Mouse (Mus musculus): ENCODE data around the gene Zfp639. TPM values are rescaled to one million over a fixed set of nuclear protein-coding genes. Genes with fewer than 3 reads are reported as not detected.

Zfp639 gene
- total RNA-seq (2014; rRNA removed) (23.6 and 24.2 TPM in 2 replicates), polyA plus RNA-seq (2012; rRNA removed) (7.6 and 10.8 TPM in 2 replicates)

DNA sequence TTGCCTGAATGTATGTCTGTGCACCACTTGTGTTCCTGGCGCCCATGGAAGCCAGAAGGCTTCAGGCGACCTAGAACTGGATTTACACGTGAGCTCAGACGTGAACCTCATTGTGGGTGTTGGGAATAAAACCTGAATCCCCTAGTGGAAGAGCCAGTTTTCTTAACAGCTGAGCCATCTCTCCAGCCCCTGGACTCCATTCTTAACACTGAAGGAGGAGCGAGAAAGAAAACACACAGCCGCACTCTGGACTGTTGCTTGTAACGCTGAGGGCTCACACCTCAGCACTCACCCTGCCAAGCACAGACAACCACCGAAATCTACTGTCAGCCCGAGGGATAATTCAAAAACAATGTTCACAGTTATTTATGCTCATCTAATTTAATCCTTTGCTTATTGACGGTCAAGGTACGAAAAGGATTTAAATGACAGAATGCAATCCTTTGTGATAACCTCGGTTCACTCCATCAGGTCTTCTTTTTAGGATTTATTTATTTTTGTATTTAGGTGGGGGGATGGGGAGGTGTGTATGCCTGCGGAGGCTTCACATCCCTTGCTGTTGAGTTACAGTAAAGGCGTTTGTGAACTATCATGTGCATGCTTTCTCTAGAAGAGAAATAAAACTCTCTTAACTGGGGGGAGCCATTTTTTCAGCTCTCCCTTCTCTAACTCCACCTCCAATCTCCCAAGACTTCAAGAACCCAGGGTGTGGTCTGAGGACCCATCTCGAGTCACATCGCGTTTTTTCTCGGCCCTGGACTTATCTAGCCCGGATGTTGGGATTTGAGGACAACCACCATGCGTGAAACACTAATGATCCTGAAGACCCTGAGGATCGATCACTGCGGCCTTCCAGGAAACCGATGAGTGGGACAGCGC lies at the start of gene Zfp639:
Zfp639 (plus strand) TSS at position 764 of the 879 bp plus-strand sequence.
- Histone ChIP-seq H3K9ac (ENCODE audit: low read depth, low read length) (peak within 1 kb of the TSS; percentile 83), H3K79me2 (ENCODE audit: control insufficient read depth, insufficient read depth, low read length) (peaks cover 3% of the 10 kb centered on the region; the same call in 1 of the 2 replicates), H3K36me3 (ENCODE audit: control insufficient read depth, insufficient read depth, low read length) (peaks cover 6% of the 10 kb centered on the region; the same call in 1 of the 2 replicates), H3K4me3 (ENCODE audit: insufficient read depth, low read depth, low read length) (peak within 1 kb of the TSS; percentile 67), H3K27me3 (ENCODE audit: control insufficient read depth, insufficient read depth, low read length) (no peaks in the 10 kb centered on the region), H3K4me1 (ENCODE audit: control insufficient read depth, insufficient read depth, low read length) (peaks cover 2% of the 10 kb centered on the region; the same call in 1 of the 2 replicates), H3K27ac (replicated peaks; ENCODE audit: insufficient read depth, low read depth, low read length) (peak within 1 kb of the TSS; percentile 81)
- WGBS: 22% methylated on average over 24 of the region's 24 CpGs
- TF ChIP-seq POLR2A (IDR thresholded peaks at IDR 0.05; ENCODE audit: extremely low read depth, insufficient read depth, low read length) (no peak), CTCF (IDR thresholded peaks at IDR 0.05; ENCODE audit: low read depth, low read length) (no peak)
- no peak for DNase-seq (ENCODE audit: extremely low read depth, low read depth, low spot score)

GRCm38 (mm10) chr3:32467321-32467720 lies 42.7 kb upstream of the Zfp639 start:
- TF ChIP-seq CTCF (IDR thresholded peaks at IDR 0.05; ENCODE audit: low read depth, low read length): no peak
- no peak for TF ChIP-seq POLR2A (IDR thresholded peaks at IDR 0.05; ENCODE audit: extremely low read depth, insufficient read depth, low read length)
- no peak for DNase-seq (ENCODE audit: extremely low read depth, low read depth, low spot score)

GRCm38 (mm10) chr3:32468411-32468810 lies 41.6 kb upstream of the Zfp639 start:
- peaks cover 2% of the 10 kb centered on the region; the same call in 1 of the 2 replicates for H3K4me1 ChIP-seq (ENCODE audit: control insufficient read depth, insufficient read depth, low read length)
- no peak for TF ChIP-seq POLR2A (IDR thresholded peaks at IDR 0.05; ENCODE audit: extremely low read depth, insufficient read depth, low read length)
- TF ChIP-seq CTCF (IDR thresholded peaks at IDR 0.05; ENCODE audit: low read depth, low read length): no peak
- 41% methylated on average over 4 of the region's 4 CpGs for WGBS

More at GRCm38 (mm10) chr3:32467321-32467720, 42.7 kb upstream of the Zfp639 start:
- Histone ChIP-seq H3K27ac (replicated peaks; ENCODE audit: insufficient read depth, low read depth, low read length) (no peak overlapping the region), H3K79me2 (ENCODE audit: control insufficient read depth, insufficient read depth, low read length) (no peaks in the 10 kb centered on the region), H3K9ac (ENCODE audit: low read depth, low read length) (no peak overlapping the region), H3K4me1 (ENCODE audit: control insufficient read depth, insufficient read depth, low read length) (peaks cover 2% of the 10 kb centered on the region; the same call in 1 of the 2 replicates), H3K27me3 (ENCODE audit: control insufficient read depth, insufficient read depth, low read length) (no peaks in the 10 kb centered on the region), H3K36me3 (ENCODE audit: control insufficient read depth, insufficient read depth, low read length) (peaks cover 17% of the 10 kb centered on the region), H3K4me3 (ENCODE audit: insufficient read depth, low read depth, low read length) (no peak overlapping the region)
- WGBS: 93% methylated on average over 4 of the region's 4 CpGs

DNA sequence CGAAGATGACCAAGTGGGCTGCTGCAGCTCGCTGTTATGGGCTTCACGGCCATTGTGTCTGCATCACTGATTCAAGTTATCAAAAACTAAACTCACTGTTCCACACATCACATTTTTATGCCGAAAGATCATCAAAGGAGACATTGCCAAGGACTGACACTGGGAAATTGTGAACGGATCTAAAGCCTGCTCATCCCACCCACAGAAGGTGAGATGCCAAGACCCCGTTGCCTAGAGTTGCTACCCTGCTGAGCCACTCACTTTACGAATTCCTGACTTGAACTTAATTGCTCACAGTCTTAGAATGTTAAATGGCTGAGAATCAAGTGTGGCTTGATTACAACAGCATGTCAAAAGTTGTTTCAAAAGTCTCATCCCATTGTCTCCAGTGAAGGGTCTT lies 39.6 kb upstream of the Zfp639 start:
- Histone ChIP-seq H3K27ac (replicated peaks; ENCODE audit: insufficient read depth, low read depth, low read length) (no peak overlapping the region), H3K27me3 (ENCODE audit: control insufficient read depth, insufficient read depth, low read length) (no peaks in the 10 kb centered on the region), H3K9ac (ENCODE audit: low read depth, low read length) (no peak overlapping the region), H3K4me3 (ENCODE audit: insufficient read depth, low read depth, low read length) (no peak overlapping the region), H3K79me2 (ENCODE audit: control insufficient read depth, insufficient read depth, low read length) (no peaks in the 10 kb centered on the region), H3K4me1 (ENCODE audit: control insufficient read depth, insufficient read depth, low read length) (peaks cover 2% of the 10 kb centered on the region; the same call in 1 of the 2 replicates), H3K36me3 (ENCODE audit: control insufficient read depth, insufficient read depth, low read length) (no peaks in the 10 kb centered on the region)
- WGBS: 90% methylated on average over 7 of the region's 7 CpGs
- DNase-seq (ENCODE audit: extremely low read depth, low read depth, low spot score): no peak
- TF ChIP-seq CTCF (IDR thresholded peaks at IDR 0.05; ENCODE audit: low read depth, low read length) (no peak), POLR2A (IDR thresholded peaks at IDR 0.05; ENCODE audit: extremely low read depth, insufficient read depth, low read length) (no peak)

More at GRCm38 (mm10) chr3:32468411-32468810, 41.6 kb upstream of the Zfp639 start:
- Histone ChIP-seq H3K27me3 (ENCODE audit: control insufficient read depth, insufficient read depth, low read length) (no peaks in the 10 kb centered on the region), H3K4me3 (ENCODE audit: insufficient read depth, low read depth, low read length) (no peak overlapping the region), H3K9ac (ENCODE audit: low read depth, low read length) (no peak overlapping the region), H3K36me3 (ENCODE audit: control insufficient read depth, insufficient read depth, low read length) (peaks cover 7% of the 10 kb centered on the region), H3K27ac (replicated peaks; ENCODE audit: insufficient read depth, low read depth, low read length) (no peak overlapping the region), H3K79me2 (ENCODE audit: control insufficient read depth, insufficient read depth, low read length) (no peaks in the 10 kb centered on the region)
- DNase-seq (ENCODE audit: extremely low read depth, low read depth, low spot score): no peak

DNA sequence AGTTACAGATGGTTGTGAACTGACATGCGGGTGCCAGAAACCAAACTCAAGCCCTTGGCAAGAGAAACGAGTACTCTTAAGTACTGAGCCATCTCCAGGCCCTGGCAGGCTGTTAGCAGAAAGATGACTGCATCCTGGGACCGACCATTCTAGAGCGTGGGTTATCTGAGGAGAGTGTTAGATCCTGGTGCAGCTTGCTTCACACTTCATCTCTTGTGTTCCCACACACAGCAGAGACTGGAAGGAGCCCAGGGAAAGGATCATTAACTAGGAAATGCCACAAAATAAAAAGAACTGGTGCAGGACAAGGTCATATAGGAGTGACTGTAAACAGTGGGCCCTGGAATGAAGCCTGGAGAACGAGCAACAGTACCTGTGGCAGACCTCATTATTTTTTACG lies 39.0 kb upstream of the Zfp639 start:
- Histone ChIP-seq H3K79me2 (ENCODE audit: control insufficient read depth, insufficient read depth, low read length) (no peaks in the 10 kb centered on the region), H3K4me3 (ENCODE audit: insufficient read depth, low read depth, low read length) (no peak overlapping the region), H3K4me1 (ENCODE audit: control insufficient read depth, insufficient read depth, low read length) (peaks cover 2% of the 10 kb centered on the region; the same call in 1 of the 2 replicates), H3K9ac (ENCODE audit: low read depth, low read length) (no peak overlapping the region), H3K27ac (replicated peaks; ENCODE audit: insufficient read depth, low read depth, low read length) (no peak overlapping the region), H3K36me3 (ENCODE audit: control insufficient read depth, insufficient read depth, low read length) (no peaks in the 10 kb centered on the region), H3K27me3 (ENCODE audit: control insufficient read depth, insufficient read depth, low read length) (no peaks in the 10 kb centered on the region)
- WGBS: 25% methylated on average over 6 of the region's 6 CpGs
- peak; percentile 20 for DNase-seq (ENCODE audit: extremely low read depth, low read depth, low spot score)
- TF ChIP-seq POLR2A (IDR thresholded peaks at IDR 0.05; ENCODE audit: extremely low read depth, insufficient read depth, low read length) (no peak), CTCF (IDR thresholded peaks at IDR 0.05; ENCODE audit: low read depth, low read length) (no peak)
